Mouse (Mus musculus): ENCODE measurements around the gene Tat. TPM values are rescaled to one million over a fixed set of nuclear protein-coding genes. Genes with fewer than 3 reads are reported as not detected.

Tat gene
- polyA plus RNA-seq (2012; fragmentation: generic; extraction: Trizol): not detected

DNA sequence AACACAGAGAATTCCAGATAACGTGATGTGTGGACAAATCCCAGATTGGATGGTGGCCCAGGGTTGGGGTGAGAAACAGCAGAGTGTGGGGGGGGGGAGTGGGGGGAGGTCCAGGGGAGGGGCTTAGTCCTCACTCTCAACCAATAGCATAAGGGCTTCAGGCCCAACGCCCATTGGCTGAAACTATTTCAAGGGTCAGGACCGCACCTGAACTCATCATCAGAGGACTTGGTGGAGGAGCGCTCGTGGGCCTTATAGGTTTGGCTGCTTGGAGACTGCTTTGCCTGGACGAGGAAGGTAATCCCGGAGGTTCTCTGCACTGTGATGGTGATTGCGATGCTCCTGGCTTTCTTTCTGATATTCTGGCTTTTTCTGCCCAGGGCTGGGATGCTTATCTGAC, at the start of gene Tat:
TSS of gene Tat (plus strand) at position 214 of the 400 bp plus-strand sequence.

DNA sequence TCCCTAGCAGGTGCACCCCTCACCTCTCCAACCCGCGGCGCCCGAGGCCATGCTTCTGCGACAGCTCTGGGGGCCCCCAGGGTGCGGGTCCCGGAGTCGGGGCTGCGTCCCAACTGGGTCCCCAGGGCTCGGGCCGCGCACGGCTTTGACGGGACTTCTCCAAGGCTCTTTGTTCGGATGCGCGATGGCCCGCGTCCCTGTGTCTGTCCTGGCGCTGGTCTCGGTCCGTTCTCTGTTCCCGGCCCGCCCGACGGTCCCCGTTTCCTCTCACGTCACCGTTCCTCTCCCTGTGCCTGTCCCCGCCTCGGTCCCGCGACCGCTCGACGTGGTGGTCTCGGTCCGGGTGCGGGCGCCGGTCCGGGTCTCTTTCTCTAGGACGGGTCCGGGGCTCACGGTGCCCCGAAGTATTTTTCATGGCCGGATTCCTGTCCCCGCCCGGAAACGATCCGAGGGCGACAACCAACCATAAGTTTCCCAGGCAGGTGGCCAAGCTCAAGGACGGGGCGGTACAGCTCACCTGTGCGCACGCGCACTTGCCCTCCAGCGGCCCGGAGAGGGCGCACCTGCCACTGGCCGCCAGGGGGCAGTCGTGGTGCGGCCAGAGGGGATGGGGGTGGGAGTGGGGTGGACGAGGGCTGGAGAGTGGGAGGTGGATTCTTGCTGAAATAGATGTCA, 28.4 kb upstream of the Tat start, which contains the start of gene Marveld3:
TSS of gene Marveld3 (minus strand) at position 511 of the 675 bp plus-strand sequence.

DNA sequence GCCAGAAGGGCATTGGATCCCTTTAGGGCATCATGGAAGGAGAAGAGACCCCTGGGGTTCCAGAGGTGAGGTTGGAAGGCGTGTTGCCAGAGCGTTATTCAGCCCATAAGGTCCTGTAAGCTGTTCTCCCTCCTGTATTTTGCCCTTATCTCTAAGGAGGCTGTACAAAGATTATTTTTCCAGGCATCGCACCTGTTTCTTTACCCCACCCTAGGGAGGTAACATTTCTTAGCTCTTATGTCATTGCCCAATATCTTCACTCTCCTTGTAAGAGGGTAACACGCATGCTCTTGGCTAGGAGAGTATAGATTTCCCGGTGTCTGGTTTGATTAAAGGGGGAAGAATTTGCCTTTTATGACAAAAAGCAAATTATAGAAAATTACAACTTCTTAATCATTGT, 49.4 kb downstream of the Tat start, which contains the start of gene Chst4:
TSS of gene Chst4 (minus strand) at position 82 of the 400 bp plus-strand sequence.

Other genes starting within 250 kb of the Tat start
- gene Ap1g1, start 211.9 kb upstream of the Tat start, polyA plus RNA-seq (2012; fragmentation: generic; extraction: Trizol): 10 to 100 TPM in 1 of 2 experiments, 1 to 10 TPM in 1; 3.8 to 22.8 TPM
- gene Phlpp2, start 121.9 kb upstream of the Tat start, polyA plus RNA-seq (2012; fragmentation: generic; extraction: Trizol): 1 to 10 TPM in 1 of 2 experiments, under 1 TPM in 1; 0.29 to 3.7 TPM
- under 1 TPM in 1 of 2 experiments, not detected in 1; 0.04 TPM for gene Marveld3, start 28.2 kb upstream of the Tat start, polyA plus RNA-seq (2012; fragmentation: generic; extraction: Trizol)
- gene Chst4, start 49.3 kb downstream of the Tat start, polyA plus RNA-seq (2012; fragmentation: generic; extraction: Trizol): under 1 TPM; 0.05 to 0.11 TPM
- not detected for gene Zfp612, start 89.3 kb downstream of the Tat start, polyA plus RNA-seq (2012; fragmentation: generic; extraction: Trizol)
- not detected for gene Gm21964, start 110.8 kb downstream of the Tat start, polyA plus RNA-seq (2012; fragmentation: generic; extraction: Trizol)
- gene Gm17720, start 112.3 kb downstream of the Tat start, polyA plus RNA-seq (2012; fragmentation: generic; extraction: Trizol): not detected
- not detected for gene Calb2, start 177.8 kb downstream of the Tat start, polyA plus RNA-seq (2012; fragmentation: generic; extraction: Trizol)
- 1 to 10 TPM in 1 of 2 experiments, under 1 TPM in 1; 0.19 to 1.3 TPM for gene Cmtr2, start 225.2 kb downstream of the Tat start, polyA plus RNA-seq (2012; fragmentation: generic; extraction: Trizol)

All from C3H10T1/2 (cell line).